Mouse (Mus musculus) liver, postnatal 0 days (tissue): ENCODE data around the gene Prkd2.

Experiments used
- CTCF ChIP-seq: sonication (generic); IDR thresholded peaks from 2 replicates; pipeline ENCODE4 v1.5.1; 2016; ENCODE audit warnings: antibody characterized with exemption, low read depth
- EP300 ChIP-seq: IDR thresholded peaks from 2 replicates; pipeline ENCODE4 v1.6.1; 2016; ENCODE audit warnings: antibody characterized with exemption, low read depth, mild to moderate bottlenecking

DNA sequence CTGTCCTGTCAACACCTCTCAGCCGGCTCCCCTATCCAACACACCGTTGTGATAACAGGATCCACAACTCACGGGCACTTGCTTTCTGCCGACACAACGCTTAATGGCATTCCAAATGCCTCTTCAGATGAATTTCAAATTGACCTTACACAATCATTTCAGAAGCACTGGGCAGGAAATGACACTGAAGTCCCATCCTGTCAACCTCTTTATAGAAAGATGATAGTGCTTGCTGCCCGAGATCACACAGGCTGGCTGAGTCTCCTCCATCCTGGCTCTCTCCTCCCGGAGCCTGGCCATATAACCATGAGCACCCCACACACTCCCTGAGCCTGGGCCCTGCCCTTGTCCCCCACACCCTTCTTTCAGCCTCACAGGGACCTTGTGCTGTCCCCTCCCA lies 65.1 kb downstream of the Prkd2 start:
- TF ChIP-seq CTCF (no peak), EP300 (no peak)
